Mouse (Mus musculus): Measurements from ENCODE around the gene Ndst2. TPM values are rescaled to one million over a fixed set of nuclear protein-coding genes. Genes with fewer than 3 reads are reported as not detected.

Gene Ndst2
- total and polyA plus RNA-seq, 3 experiments = 72.2 to 227 (median 204) TPM

DNA sequence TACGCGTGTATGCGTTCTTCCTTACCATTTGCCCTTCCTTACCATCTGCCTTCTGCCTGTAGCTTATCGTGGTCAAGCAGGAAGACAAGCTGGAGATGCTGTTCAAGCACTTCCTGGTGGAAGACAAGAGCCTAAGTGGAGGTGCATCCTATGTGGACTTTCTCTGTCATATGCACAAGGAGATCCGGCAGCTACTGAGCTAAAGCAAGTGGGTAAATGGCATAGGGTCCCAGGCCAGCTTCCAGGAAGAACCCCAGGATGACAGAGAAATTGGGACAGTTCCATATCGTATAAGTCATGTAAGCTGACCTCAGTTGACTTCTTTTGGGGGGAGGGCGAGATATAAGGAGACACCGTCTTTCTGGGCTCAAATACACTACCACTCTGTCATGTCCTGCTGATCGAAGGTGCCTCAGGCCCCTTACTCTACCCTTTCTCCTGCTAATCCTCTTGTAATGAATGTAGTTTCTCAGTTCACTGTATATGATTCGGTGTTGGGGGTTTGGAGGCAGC lies 40.7 kb downstream of the Ndst2 start:
- TF ChIP-seq GATA2 (IDR thresholded peaks at IDR 0.05; ENCODE audit: borderline replicate concordance, low read depth, low read length) = no peak
- no peak for TF ChIP-seq POLR2AphosphoS5 (IDR thresholded peaks at IDR 0.05; ENCODE audit: insufficient replicate concordance, low read depth, low read length)
- no peak for TF ChIP-seq TAL1 (conservative IDR thresholded peaks at IDR 0.05; ENCODE audit: low read depth, low read length)
- no peak for TF ChIP-seq GATA1 (IDR thresholded peaks at IDR 0.05; ENCODE audit: borderline replicate concordance, low read length)
- no peak for TF ChIP-seq CTCF (IDR thresholded peaks at IDR 0.05; ENCODE audit: low read depth, low read length)
- peaks cover 59% of the 10 kb centered on the region for H3K4me1 ChIP-seq (ENCODE audit: insufficient read depth, low read depth, low read length)
- peak overlapping the region; percentile 81; the same call in 1 of the 2 replicates for H3K4me3 ChIP-seq (ENCODE audit: low read depth, low read length)
- ATAC-seq (ENCODE audit: extremely low read depth, insufficient number of reproducible peaks, low FRiP score, poor library complexity, severe bottlenecking) (no peak), DNase-seq (ENCODE audit: low spot score) (no peak)
- no peaks in the 10 kb centered on the region for H3K9me3 ChIP-seq (replicated peaks)
- no peaks in the 10 kb centered on the region for H3K27me3 ChIP-seq (ENCODE audit: insufficient read depth, low read length)
- peaks cover 96% of the 10 kb centered on the region for H3K36me3 ChIP-seq (replicated peaks)

DNA sequence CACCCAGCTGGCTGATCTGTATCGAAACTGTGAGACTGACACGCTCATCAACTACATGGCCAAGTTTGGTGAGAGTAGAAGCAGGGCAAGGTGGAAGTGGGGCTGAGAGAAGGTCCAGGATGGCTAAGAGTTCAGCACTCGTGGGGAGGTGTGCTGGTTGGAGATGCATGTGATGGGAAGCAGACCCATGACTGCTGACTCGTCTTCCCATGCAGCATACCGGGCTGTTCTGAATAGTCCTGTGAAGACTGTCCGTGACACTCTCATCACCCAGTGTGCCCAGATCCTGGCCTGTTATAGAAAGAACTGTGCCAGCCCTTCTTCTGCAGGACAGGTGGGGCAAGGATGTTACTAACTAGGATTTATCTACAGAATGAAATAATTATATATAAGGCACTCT lies 42.6 kb downstream of the Ndst2 start:
- DNase-seq (ENCODE audit: low spot score) (no peak), ATAC-seq (ENCODE audit: extremely low read depth, insufficient number of reproducible peaks, low FRiP score, poor library complexity, severe bottlenecking) (no peak)
- H3K9me3 ChIP-seq (replicated peaks) = no peaks in the 10 kb centered on the region
- TF ChIP-seq TAL1 (conservative IDR thresholded peaks at IDR 0.05; ENCODE audit: low read depth, low read length) (no peak), POLR2AphosphoS5 (IDR thresholded peaks at IDR 0.05; ENCODE audit: insufficient replicate concordance, low read depth, low read length) (no peak), CTCF (IDR thresholded peaks at IDR 0.05; ENCODE audit: low read depth, low read length) (no peak)
- no peak overlapping the region for H3K4me3 ChIP-seq (ENCODE audit: low read depth, low read length)
- peaks cover 47% of the 10 kb centered on the region for H3K4me1 ChIP-seq (ENCODE audit: insufficient read depth, low read depth, low read length)
- no peaks in the 10 kb centered on the region for H3K27me3 ChIP-seq (ENCODE audit: insufficient read depth, low read length)
- peaks cover 99% of the 10 kb centered on the region for H3K36me3 ChIP-seq (replicated peaks)

DNA sequence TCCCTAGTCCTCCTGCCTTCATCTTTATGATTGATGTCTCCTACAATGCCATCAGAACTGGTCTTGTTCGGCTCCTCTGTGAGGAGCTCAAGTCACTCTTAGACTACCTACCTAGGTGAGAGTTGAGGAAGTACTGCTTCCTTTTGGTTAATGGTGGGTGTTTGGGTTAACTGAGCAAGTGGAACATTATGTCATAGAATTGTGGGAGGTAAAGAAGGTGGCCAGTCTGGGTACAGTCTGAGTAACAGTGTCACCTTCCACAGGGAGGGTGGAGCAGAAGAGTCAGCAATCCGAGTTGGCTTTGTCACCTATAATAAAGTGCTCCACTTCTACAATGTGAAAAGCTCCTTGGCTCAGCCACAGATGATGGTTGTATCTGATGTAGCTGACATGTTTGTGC lies 45.4 kb downstream of the Ndst2 start:
- peaks cover 100% of the 10 kb centered on the region for H3K36me3 ChIP-seq (replicated peaks)
- no peak for DNase-seq (ENCODE audit: low spot score)
- ATAC-seq (ENCODE audit: extremely low read depth, insufficient number of reproducible peaks, low FRiP score, poor library complexity, severe bottlenecking) = no peak
- H3K9me3 ChIP-seq (replicated peaks) = no peaks in the 10 kb centered on the region
- peaks cover 24% of the 10 kb centered on the region for H3K4me1 ChIP-seq (ENCODE audit: insufficient read depth, low read depth, low read length)
- TF ChIP-seq POLR2AphosphoS5 (IDR thresholded peaks at IDR 0.05; ENCODE audit: insufficient replicate concordance, low read depth, low read length) = no peak
- no peak for TF ChIP-seq CTCF (IDR thresholded peaks at IDR 0.05; ENCODE audit: low read depth, low read length)
- TF ChIP-seq GATA1 (IDR thresholded peaks at IDR 0.05; ENCODE audit: borderline replicate concordance, low read length) = no peak
- TF ChIP-seq TAL1 (conservative IDR thresholded peaks at IDR 0.05; ENCODE audit: low read depth, low read length) = no peak
- H3K27me3 ChIP-seq (ENCODE audit: insufficient read depth, low read length) = no peaks in the 10 kb centered on the region
- no peak overlapping the region for H3K4me3 ChIP-seq (ENCODE audit: low read depth, low read length)

DNA sequence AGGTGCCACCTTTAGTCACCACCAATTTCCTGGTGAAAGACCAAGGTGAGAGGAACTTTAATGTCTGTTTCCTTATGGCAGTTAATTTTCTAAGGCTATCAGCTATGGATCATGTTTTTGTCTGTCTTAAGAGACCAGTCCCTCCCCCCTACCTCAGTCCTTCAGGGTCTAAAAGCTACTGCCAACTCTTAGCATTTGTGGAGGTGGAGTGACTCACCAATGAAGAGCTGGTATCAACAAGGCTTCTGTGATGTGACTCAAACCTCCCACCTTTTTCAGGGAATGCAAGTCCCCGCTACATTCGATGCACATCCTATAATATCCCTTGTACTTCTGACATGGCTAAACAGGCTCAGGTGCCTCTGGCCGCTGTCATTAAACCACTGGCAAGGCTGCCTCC lies 47.8 kb downstream of the Ndst2 start:
- no peak for DNase-seq (ENCODE audit: low spot score)
- ATAC-seq (ENCODE audit: extremely low read depth, insufficient number of reproducible peaks, low FRiP score, poor library complexity, severe bottlenecking) = no peak
- no peaks in the 10 kb centered on the region for H3K9me3 ChIP-seq (replicated peaks)
- TF ChIP-seq TAL1 (conservative IDR thresholded peaks at IDR 0.05; ENCODE audit: low read depth, low read length) (no peak), CTCF (IDR thresholded peaks at IDR 0.05; ENCODE audit: low read depth, low read length) (no peak), GATA2 (IDR thresholded peaks at IDR 0.05; ENCODE audit: borderline replicate concordance, low read depth, low read length) (no peak), GATA1 (IDR thresholded peaks at IDR 0.05; ENCODE audit: borderline replicate concordance, low read length) (no peak), POLR2AphosphoS5 (IDR thresholded peaks at IDR 0.05; ENCODE audit: insufficient replicate concordance, low read depth, low read length) (no peak)
- H3K4me3 ChIP-seq (ENCODE audit: low read depth, low read length) = no peak overlapping the region
- no peaks in the 10 kb centered on the region for H3K27me3 ChIP-seq (ENCODE audit: insufficient read depth, low read length)
- H3K36me3 ChIP-seq (replicated peaks) = peaks cover 100% of the 10 kb centered on the region
- peaks cover 21% of the 10 kb centered on the region; the same call in 1 of the 2 replicates for H3K4me1 ChIP-seq (ENCODE audit: insufficient read depth, low read depth, low read length)

DNA sequence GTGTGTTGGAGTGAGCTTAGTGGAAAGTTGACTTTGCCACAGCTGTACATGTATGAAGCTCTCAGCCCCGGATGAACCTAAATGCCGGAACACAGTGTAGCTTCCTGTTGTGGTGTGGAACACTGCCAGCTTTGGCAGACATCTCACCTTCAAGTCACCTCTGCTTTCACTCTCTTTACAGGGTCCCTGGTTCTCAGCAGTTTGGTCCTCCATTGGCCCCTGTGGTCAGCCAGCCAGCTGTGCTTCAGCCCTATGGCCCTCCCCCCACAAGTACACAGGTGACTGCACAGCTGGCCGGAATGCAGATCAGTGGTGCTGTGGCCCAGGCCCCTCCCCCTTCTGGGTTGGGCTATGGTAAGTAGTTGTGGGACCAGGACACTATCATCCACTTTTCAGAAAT lies 51.9 kb downstream of the Ndst2 start:
- no peak overlapping the region for H3K4me3 ChIP-seq (ENCODE audit: low read depth, low read length)
- DNase-seq (ENCODE audit: low spot score) = no peak
- no peaks in the 10 kb centered on the region for H3K27me3 ChIP-seq (ENCODE audit: insufficient read depth, low read length)
- peaks cover 100% of the 10 kb centered on the region for H3K36me3 ChIP-seq (replicated peaks)
- no peak for TF ChIP-seq POLR2AphosphoS5 (IDR thresholded peaks at IDR 0.05; ENCODE audit: insufficient replicate concordance, low read depth, low read length)
- H3K9me3 ChIP-seq (replicated peaks) = no peaks in the 10 kb centered on the region
- no peak for ATAC-seq (ENCODE audit: extremely low read depth, insufficient number of reproducible peaks, low FRiP score, poor library complexity, severe bottlenecking)
- H3K4me1 ChIP-seq (ENCODE audit: insufficient read depth, low read depth, low read length) = peaks cover 21% of the 10 kb centered on the region; the same call in 1 of the 2 replicates

DNA sequence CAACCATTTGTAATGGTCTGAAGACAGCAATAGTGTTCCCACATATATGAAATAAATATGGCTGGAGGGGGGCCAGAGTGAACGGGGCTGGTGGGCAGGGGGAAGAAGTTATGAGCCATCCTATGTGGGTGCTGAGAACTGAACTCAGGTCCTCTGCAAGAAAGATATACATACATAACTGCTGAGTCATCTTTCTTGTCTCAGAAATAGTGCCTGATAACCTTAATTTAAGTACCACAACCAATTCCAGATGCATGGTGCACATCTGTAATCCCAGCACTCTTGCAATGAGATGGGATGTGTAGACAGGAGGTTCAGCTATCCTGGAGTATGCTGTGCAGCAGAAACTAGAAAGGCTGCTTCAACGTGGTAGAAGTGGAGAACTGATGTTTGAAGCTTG lies 52.6 kb downstream of the Ndst2 start:
- DNase-seq (ENCODE audit: low spot score) = no peak
- no peak overlapping the region for H3K4me3 ChIP-seq (ENCODE audit: low read depth, low read length)
- no peak for ATAC-seq (ENCODE audit: extremely low read depth, insufficient number of reproducible peaks, low FRiP score, poor library complexity, severe bottlenecking)
- no peaks in the 10 kb centered on the region for H3K27me3 ChIP-seq (ENCODE audit: insufficient read depth, low read length)
- TF ChIP-seq POLR2AphosphoS5 (IDR thresholded peaks at IDR 0.05; ENCODE audit: insufficient replicate concordance, low read depth, low read length) = no peak
- TF ChIP-seq TAL1 (conservative IDR thresholded peaks at IDR 0.05; ENCODE audit: low read depth, low read length) = no peak
- TF ChIP-seq CTCF (IDR thresholded peaks at IDR 0.05; ENCODE audit: low read depth, low read length) = no peak
- no peak for TF ChIP-seq GATA2 (IDR thresholded peaks at IDR 0.05; ENCODE audit: borderline replicate concordance, low read depth, low read length)
- TF ChIP-seq GATA1 (IDR thresholded peaks at IDR 0.05; ENCODE audit: borderline replicate concordance, low read length) = no peak
- H3K36me3 ChIP-seq (replicated peaks) = peaks cover 100% of the 10 kb centered on the region
- H3K9me3 ChIP-seq (replicated peaks) = no peaks in the 10 kb centered on the region
- H3K4me1 ChIP-seq (ENCODE audit: insufficient read depth, low read depth, low read length) = peaks cover 24% of the 10 kb centered on the region; the same call in 1 of the 2 replicates

DNA sequence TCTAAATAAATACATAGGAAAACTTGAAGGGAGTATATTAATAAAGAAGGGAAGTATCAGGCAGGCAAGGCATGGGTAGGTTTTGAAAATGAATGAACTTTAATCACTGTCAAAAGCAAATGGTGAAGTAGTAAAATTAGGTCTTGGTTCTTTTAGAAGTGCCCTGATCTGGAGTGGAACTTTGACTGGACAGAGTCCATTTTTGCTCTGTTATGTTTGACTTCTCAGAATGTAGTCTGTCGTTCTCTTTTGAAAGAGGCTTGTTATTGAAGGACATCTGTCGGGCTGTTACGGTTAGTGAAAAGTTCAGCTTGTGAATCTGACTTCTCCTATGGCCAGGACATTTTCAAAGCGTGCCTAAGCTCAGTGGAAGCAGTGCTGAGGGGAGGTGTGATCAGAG lies 56.5 kb downstream of the Ndst2 start:
- Histone ChIP-seq H3K27me3 (ENCODE audit: insufficient read depth, low read length) (no peaks in the 10 kb centered on the region), H3K9me3 (replicated peaks) (no peaks in the 10 kb centered on the region), H3K4me3 (ENCODE audit: low read depth, low read length) (no peak overlapping the region), H3K36me3 (replicated peaks) (peaks cover 76% of the 10 kb centered on the region), H3K4me1 (ENCODE audit: insufficient read depth, low read depth, low read length) (peaks cover 44% of the 10 kb centered on the region)
- TF ChIP-seq TAL1 (conservative IDR thresholded peaks at IDR 0.05; ENCODE audit: low read depth, low read length) (no peak), GATA1 (IDR thresholded peaks at IDR 0.05; ENCODE audit: borderline replicate concordance, low read length) (no peak), GATA2 (IDR thresholded peaks at IDR 0.05; ENCODE audit: borderline replicate concordance, low read depth, low read length) (no peak), CTCF (IDR thresholded peaks at IDR 0.05; ENCODE audit: low read depth, low read length) (no peak), POLR2AphosphoS5 (IDR thresholded peaks at IDR 0.05; ENCODE audit: insufficient replicate concordance, low read depth, low read length) (no peak)
- ATAC-seq (ENCODE audit: extremely low read depth, insufficient number of reproducible peaks, low FRiP score, poor library complexity, severe bottlenecking) = no peak
- DNase-seq (ENCODE audit: low spot score) = no peak
